Mouse (Mus musculus) midbrain, embryonic 14.5 days (tissue): ENCODE measurements around the gene Aida. TPM values are rescaled to one million over a fixed set of nuclear protein-coding genes. Genes with fewer than 3 reads are reported as not detected.

Source experiments
- ATAC-seq: fragments of 200-750 bp; cut with Nextera tagmentation; 2 replicates; pipeline ENCODE4 v1.8.0; 2017; ENCODE audit warnings: moderate number of reproducible peaks, moderate library complexity; ENCODE audit not compliant: low FRiP score, low TSS enrichment
- DNase-seq: peaks from one replicate; pipeline ENCODE4 v3.0.0-alpha.2; 2015
- H3K27ac ChIP-seq: fragments of 300-500 bp; sonication (generic); replicated peaks from 2 replicates; pipeline ENCODE4 v1.5.1; 2014; ENCODE audit warnings: mild to moderate bottlenecking, low read depth, low read length, moderate library complexity
- H3K27me3 ChIP-seq: fragments of 300-500 bp; sonication (generic); 2 replicates; pipeline ENCODE4 v1.6.1; 2014; ENCODE audit warnings: low read length, control low read depth, mixed read lengths; ENCODE audit not compliant: control insufficient read depth, insufficient read depth
- H3K36me3 ChIP-seq: fragments of 300-500 bp; sonication (generic); 2 replicates; pipeline ENCODE4 v1.6.1; 2014; ENCODE audit warnings: low read length, control low read depth; ENCODE audit not compliant: control insufficient read depth, insufficient read depth
- H3K4me1 ChIP-seq: fragments of 300-500 bp; sonication (generic); 2 replicates; pipeline ENCODE4 v1.6.1; 2014; ENCODE audit warnings: mild to moderate bottlenecking, antibody characterized with exemption, low read length, control low read depth; ENCODE audit not compliant: control insufficient read depth, insufficient read depth
- H3K4me2 ChIP-seq: fragments of 300-500 bp; sonication (generic); 2 replicates; pipeline ENCODE4 v1.6.1; 2014; ENCODE audit warnings: mild to moderate bottlenecking, low read length, moderate library complexity
- H3K4me3 ChIP-seq: fragments of 300-500 bp; sonication (generic); replicated peaks from 2 replicates; pipeline ENCODE4 v1.5.1; 2014; ENCODE audit warnings: low read depth, low read length
- H3K9ac ChIP-seq: fragments of 300-500 bp; sonication (generic); replicated peaks from 2 replicates; pipeline ENCODE4 v1.6.1; 2014; ENCODE audit warnings: mild to moderate bottlenecking, low read length, moderate library complexity
- H3K9me3 ChIP-seq: fragments of 300-500 bp; sonication (generic); 2 replicates; pipeline ENCODE4 v1.6.1; 2016; ENCODE audit warnings: low read length, control low read depth, mixed read lengths; ENCODE audit not compliant: control insufficient read depth
- WGBS: fragments of 180-500 bp; shearing (Covaris S2); extraction: QIAGEN DNeasy Blood & Tissue Kit; methylation state at CpG from one replicate; pipeline ENCODE4 v1.1.7; 2014; 5-methylcytosine and 5-hydroxymethylcytosine counted together
- polyA plus RNA-seq: library from polyadenylated mRNA; unstranded; fragments of >200 nt; fragmentation: Nextera tagmentation; extraction: Ambion mirVana; gene quantifications from 2 replicates; pipeline ENCODE4 v1.2.1, GENCODE M21; 2014

Aida gene
- polyA plus RNA-seq, 1 experiment from 2014 or later = 35.1 TPM

DNA sequence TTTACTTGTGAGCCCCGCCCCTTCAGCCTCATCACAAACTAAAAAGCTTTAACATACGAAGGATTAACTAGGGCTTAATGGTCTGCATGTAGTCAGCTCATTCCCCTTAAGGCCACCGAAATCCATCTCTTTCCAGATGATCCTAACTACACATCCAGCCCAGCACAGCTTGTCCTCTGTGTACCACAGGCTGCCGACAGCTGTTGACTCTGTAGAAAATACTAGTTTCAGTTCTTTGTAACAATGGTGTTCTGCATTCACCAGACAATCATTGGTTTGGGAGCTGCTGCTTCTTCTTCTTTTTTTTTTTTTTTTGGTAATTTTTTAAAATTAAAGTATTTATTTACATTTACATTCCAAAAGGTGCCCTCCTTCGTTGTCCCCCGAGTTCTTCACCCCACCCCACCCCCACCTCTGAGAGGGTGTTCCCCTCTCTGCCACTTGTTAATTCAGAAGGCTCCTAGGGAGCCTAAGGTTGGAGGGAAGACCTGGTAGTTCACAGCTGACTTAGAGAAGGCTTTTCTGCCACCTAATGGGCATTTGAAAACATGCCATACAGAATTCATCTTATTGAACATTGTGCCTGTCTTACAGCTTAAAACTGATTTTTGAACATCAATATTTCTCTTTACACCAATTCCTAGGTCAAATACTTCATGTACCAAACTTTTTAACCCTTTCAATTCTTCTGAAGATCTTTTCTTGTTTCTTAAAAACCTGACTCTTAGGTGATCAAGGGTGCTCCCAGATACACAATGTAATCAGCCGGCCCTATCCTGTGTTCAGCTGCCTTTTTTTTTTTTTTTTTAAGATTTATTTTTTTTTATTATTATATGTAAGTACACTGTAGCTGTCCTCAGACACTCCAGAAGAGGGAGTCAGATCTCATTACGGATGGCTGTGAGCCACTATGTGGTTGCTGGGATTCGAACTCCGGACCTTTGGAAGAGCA lies 23.2 kb upstream of the Aida start:
- Histone ChIP-seq H3K27me3 (no peaks in the 10 kb centered on the region), H3K4me2 (no peak overlapping the region), H3K9ac (no peak overlapping the region), H3K9me3 (no peaks in the 10 kb centered on the region), H3K4me3 (no peak overlapping the region), H3K4me1 (no peaks in the 10 kb centered on the region), H3K27ac (no peak overlapping the region), H3K36me3 (peaks cover 7% of the 10 kb centered on the region; the same call in 1 of the 2 replicates)
- WGBS = 63% methylated on average over 10 of the region's 10 CpGs
- peak; percentile 80 for DNase-seq
- ATAC-seq = no peak

DNA sequence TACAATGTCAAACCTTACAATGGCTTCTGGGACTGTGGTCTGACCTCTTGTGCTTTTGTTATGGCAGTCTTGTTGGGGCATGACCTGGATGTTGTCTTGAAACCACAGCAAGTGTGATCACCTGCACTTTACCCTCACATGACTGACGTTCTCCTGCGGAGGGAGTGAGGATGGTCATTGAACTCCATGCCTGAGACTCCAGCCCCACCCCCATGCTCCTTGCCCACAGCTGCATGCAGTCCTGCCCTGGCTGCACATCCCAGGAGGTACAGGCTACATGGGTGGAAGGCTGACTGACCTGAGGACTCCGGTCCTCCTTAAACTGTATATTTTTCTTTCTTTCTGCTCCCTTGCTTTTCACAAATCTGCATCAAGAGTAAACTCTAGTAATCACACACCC lies 22.0 kb upstream of the Aida start:
- Histone ChIP-seq H3K4me2 (no peak overlapping the region), H3K9ac (no peak overlapping the region), H3K9me3 (no peaks in the 10 kb centered on the region), H3K27ac (no peak overlapping the region), H3K27me3 (no peaks in the 10 kb centered on the region), H3K4me1 (no peaks in the 10 kb centered on the region), H3K4me3 (no peak overlapping the region), H3K36me3 (peaks cover 17% of the 10 kb centered on the region)
- 78% methylated on average over 3 of the region's 3 CpGs for WGBS
- no peak for DNase-seq
- ATAC-seq = no peak

DNA sequence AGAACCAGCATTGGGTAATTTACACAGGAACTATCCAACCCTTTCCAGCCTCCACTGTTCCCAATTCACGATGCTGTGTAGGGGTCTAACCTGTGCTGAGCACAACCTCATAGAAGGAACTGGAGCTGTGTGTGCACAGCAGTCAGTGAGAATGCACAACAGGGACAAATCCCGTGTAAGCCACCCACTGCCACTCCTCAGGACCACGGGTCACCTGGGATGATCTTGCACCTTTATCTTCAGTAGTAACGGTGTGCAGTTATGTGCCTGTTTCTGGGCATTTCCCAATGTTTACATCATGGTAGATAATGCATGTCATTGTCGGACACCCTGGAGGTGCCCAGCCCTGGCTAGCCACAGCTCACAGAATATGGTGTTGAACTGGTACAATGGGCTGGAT lies 20.6 kb upstream of the Aida start:
- ATAC-seq (no peak), DNase-seq (no peak)
- Histone ChIP-seq H3K4me2 (no peak overlapping the region), H3K27me3 (no peaks in the 10 kb centered on the region), H3K27ac (no peak overlapping the region), H3K36me3 (peaks cover 30% of the 10 kb centered on the region), H3K4me1 (no peaks in the 10 kb centered on the region), H3K9me3 (no peaks in the 10 kb centered on the region), H3K9ac (no peak overlapping the region), H3K4me3 (no peak overlapping the region)
- 86% methylated on average over 5 of the region's 5 CpGs for WGBS

DNA sequence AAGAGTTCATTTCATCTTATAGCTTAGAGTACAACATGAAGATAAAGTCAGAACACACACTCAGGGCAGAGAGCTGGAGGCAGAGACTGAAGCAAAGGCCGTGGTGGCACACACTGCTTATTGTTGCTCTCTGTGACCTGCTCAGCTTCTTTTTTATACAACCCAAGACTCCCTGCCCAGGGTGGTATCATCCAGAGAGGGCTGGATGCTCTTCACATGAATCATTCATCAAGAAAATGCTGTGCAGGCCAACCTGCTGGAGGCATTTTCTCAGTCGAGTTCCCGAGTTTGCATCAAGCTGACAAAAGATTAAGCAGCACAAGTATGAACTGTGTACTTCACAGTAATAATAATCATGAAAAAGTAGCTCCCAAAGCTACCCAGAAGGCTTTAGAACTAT lies 8.0 kb upstream of the Aida start:
- Histone ChIP-seq H3K4me3 (no peak overlapping the region), H3K9ac (no peak overlapping the region), H3K4me2 (no peak overlapping the region), H3K4me1 (no peaks in the 10 kb centered on the region), H3K27me3 (no peaks in the 10 kb centered on the region), H3K27ac (no peak overlapping the region), H3K9me3 (no peaks in the 10 kb centered on the region), H3K36me3 (peaks cover 93% of the 10 kb centered on the region)
- WGBS = 84% methylated on average over 3 of the region's 3 CpGs
- ATAC-seq (no peak), DNase-seq (no peak)

DNA sequence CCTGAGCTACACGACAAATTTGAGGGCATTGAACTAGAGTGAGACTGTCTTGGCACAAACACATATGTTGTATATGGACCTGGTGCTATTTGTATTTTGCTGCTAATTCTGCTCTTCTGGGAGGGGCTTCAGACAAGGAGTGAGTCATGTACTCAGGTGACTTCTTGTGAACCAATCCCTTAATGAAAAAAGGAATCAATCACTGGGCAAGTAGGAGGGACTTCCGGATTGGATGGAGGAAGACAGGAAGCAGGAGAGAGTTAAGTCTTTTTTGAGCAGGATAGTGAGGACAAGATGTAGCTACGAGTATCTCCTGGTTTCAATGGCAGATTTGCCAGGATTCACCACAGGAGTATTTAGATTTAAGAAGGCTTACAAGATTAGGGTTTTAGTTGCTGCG lies 6.8 kb upstream of the Aida start:
- H3K9me3 ChIP-seq = no peaks in the 10 kb centered on the region
- no peaks in the 10 kb centered on the region for H3K4me1 ChIP-seq
- H3K27me3 ChIP-seq = no peaks in the 10 kb centered on the region
- no peak overlapping the region for H3K4me2 ChIP-seq
- no peak overlapping the region for H3K4me3 ChIP-seq
- DNase-seq (no peak), ATAC-seq (no peak)
- peaks cover 91% of the 10 kb centered on the region for H3K36me3 ChIP-seq
- WGBS = 95% methylated on average over 4 of the region's 4 CpGs
- H3K27ac ChIP-seq = no peak overlapping the region
- no peak overlapping the region for H3K9ac ChIP-seq

DNA sequence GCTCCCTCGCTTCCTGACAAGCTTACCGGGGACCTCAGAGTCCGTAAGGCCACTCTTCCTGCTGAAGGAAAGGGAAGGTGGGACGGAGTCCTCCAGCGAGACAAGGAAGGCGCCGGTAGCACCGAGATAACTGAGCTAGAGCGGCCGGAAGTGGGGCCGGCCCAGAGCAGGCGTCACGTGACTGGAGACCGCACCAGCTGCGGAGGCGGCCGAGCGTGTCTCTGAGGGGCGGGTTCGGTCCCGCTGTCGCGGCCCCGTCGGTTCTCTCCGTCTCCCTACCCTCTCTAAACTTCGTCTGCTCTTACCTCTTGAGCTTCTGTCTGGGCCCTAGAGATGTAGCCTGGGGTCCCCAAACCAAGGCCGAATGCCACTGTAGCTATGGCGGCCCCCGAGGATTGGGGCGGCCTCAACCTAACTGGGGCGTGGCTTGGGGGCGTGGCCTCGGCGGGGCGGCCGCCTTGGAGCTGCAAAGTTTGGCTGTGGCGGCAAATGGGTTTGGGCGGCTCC lies 540 bp downstream of the Aida start, which contains the start of gene Brox:
Gene Brox, minus strand, starts transcription at position 393 of the 507 bp plus-strand sequence.
- Histone ChIP-seq H3K4me3 (peak within 1 kb of the TSS; percentile 46), H3K36me3 (peaks cover 21% of the 10 kb centered on the region), H3K9ac (peak within 1 kb of the TSS; percentile 55), H3K27ac (peak within 1 kb of the TSS; percentile 75), H3K4me1 (no peaks in the 10 kb centered on the region), H3K27me3 (no peaks in the 10 kb centered on the region), H3K4me2 (peak within 1 kb of the TSS; percentile 56), H3K9me3 (no peaks in the 10 kb centered on the region)
- WGBS = under 1% methylated on average over 39 of the region's 39 CpGs
- DNase-seq (peak; percentile 95), ATAC-seq (peak; percentile 89)

DNA sequence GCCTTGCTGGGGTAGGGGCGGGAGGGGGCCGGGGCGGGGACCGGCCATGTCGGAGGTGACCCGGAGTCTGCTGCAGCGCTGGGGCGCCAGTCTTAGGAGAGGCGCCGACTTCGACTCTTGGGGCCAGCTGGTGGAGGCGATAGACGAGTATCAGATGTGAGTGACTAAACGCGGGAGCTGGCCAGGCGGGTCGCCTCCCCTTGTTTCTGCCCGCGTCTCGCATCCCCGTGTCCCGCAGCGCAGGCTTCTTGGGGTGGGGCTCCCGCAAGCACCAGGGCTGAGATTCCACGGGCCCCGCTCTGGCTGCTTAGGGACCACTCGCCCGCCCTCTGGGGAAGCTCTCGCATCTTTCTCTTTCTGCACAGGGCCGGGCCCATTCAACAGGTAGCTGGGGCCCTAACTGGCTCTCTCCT lies 1.1 kb downstream of the Aida start:
- H3K9me3 ChIP-seq = no peaks in the 10 kb centered on the region
- H3K9ac ChIP-seq = peak overlapping the region; percentile 30; the same call in 1 of the 2 replicates
- ATAC-seq (peak; percentile 14), DNase-seq (peak; percentile 66)
- H3K4me2 ChIP-seq = peak overlapping the region; percentile 56
- H3K27ac ChIP-seq = no peak overlapping the region; the same call in 1 of the 2 replicates
- H3K4me1 ChIP-seq = no peaks in the 10 kb centered on the region
- WGBS = 1% methylated on average over 28 of the region's 30 CpGs
- H3K27me3 ChIP-seq = no peaks in the 10 kb centered on the region
- H3K4me3 ChIP-seq = peak overlapping the region; percentile 46
- H3K36me3 ChIP-seq = peaks cover 16% of the 10 kb centered on the region

DNA sequence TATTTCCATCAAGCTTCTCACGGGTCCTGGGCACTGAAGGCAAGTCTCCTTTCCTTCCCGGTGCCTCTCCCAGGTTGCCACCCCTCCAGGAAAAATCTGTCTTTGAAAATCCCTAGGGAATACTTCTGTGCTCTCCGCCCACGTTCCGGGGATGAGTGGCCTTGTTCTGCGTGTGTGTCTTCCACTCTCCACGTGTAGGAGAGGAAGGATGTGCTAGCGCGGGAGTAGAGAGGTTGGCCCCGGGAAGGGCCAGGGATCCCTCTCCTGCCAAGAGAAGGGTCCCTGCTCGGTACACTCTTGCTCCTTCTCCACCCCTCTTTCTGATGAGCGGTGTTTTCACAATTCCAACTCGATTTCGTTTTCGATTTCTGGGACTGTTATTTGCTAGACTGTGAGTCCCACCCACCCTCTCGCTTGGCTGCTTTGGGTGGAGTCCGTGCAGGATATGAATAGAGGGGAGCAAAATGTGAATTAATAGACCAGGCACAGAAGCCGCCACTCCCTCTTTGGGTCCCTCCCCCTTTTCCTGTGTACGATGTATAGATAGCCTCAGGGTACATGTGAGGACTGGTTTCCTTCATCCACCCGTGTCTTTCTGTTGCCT lies 1.6 kb downstream of the Aida start:
- no peaks in the 10 kb centered on the region for H3K27me3 ChIP-seq
- H3K4me3 ChIP-seq = peak overlapping the region; percentile 46
- H3K4me1 ChIP-seq = no peaks in the 10 kb centered on the region
- H3K27ac ChIP-seq = no peak overlapping the region
- H3K9ac ChIP-seq = peak overlapping the region; percentile 30; the same call in 1 of the 2 replicates
- no peak for ATAC-seq
- under 1% methylated on average over 20 of the region's 20 CpGs for WGBS
- H3K9me3 ChIP-seq = no peaks in the 10 kb centered on the region
- DNase-seq = no peak
- H3K36me3 ChIP-seq = peaks cover 11% of the 10 kb centered on the region
- H3K4me2 ChIP-seq = peak overlapping the region; percentile 56
